Mouse (Mus musculus) mature B cell (primary cell): Measurements from ENCODE around the gene Fto.

Experiments
- in situ Hi-C: fragments of 300-500 bp; cut with MboI; formaldehyde crosslinking; loops from 2 replicates; pipeline ENCODE4 v1.14.3; 2019

Fto gene

GRCm38 (mm10) chr8:91496936-91497335 is 183.6 kb downstream of the Fto start:
- in situ Hi-C loops: no loop called here

GRCm38 (mm10) chr8:91498611-91499010 is 185.3 kb downstream of the Fto start:
- in situ Hi-C loops: no loop called here

- in situ Hi-C loops: no loop called here
Measured at GRCm38 (mm10) chr8:91499303-91499702, 186.0 kb downstream of the Fto start.

- in situ Hi-C loops: no loop called here
Measured at GRCm38 (mm10) chr8:91501960-91502600, 188.8 kb downstream of the Fto start.

- in situ Hi-C loops: no loop called here
Measured at GRCm38 (mm10) chr8:91502791-91503190, 189.5 kb downstream of the Fto start.

GRCm38 (mm10) chr8:91504360-91504759 is 191.0 kb downstream of the Fto start:
- in situ Hi-C loops: no loop called here

- in situ Hi-C loops: no loop called here
Measured at GRCm38 (mm10) chr8:91504891-91505290, 191.6 kb downstream of the Fto start.

GRCm38 (mm10) chr8:91505411-91505954 is 192.2 kb downstream of the Fto start:
- in situ Hi-C loops: no loop called here

- in situ Hi-C loops: no loop called here
Measured at GRCm38 (mm10) chr8:91505997-91506672, 192.8 kb downstream of the Fto start.

GRCm38 (mm10) chr8:91506682-91507257 is 193.4 kb downstream of the Fto start:
- in situ Hi-C loops: no loop called here

- in situ Hi-C loops: no loop called here
Measured at GRCm38 (mm10) chr8:91507681-91508097, 194.4 kb downstream of the Fto start.

GRCm38 (mm10) chr8:91508284-91508683 is 195.0 kb downstream of the Fto start:
- in situ Hi-C loops: no loop called here

- in situ Hi-C loops: no loop called here
Measured at GRCm38 (mm10) chr8:91509206-91509899, 196.0 kb downstream of the Fto start.

- in situ Hi-C loops: no loop called here
Measured at GRCm38 (mm10) chr8:91509900-91510260, 196.6 kb downstream of the Fto start.

GRCm38 (mm10) chr8:91510716-91511115 is 197.4 kb downstream of the Fto start:
- in situ Hi-C loops: no loop called here

GRCm38 (mm10) chr8:91511943-91512342 is 198.6 kb downstream of the Fto start:
- in situ Hi-C loops: no loop called here

GRCm38 (mm10) chr8:91514752-91515478 is 201.6 kb downstream of the Fto start:
- in situ Hi-C loops: no loop called here

GRCm38 (mm10) chr8:91516422-91516821 is 203.1 kb downstream of the Fto start:
- in situ Hi-C loops: no loop called here

GRCm38 (mm10) chr8:91518085-91518484 is 204.8 kb downstream of the Fto start:
- in situ Hi-C loops: no loop called here

GRCm38 (mm10) chr8:91522201-91522600 is 208.9 kb downstream of the Fto start:
- in situ Hi-C loops: no loop called here

- in situ Hi-C loops: no loop called here
Measured at GRCm38 (mm10) chr8:91524056-91524864, 210.9 kb downstream of the Fto start.
